Mouse (Mus musculus) liver, adult 2 months (tissue): ENCODE results near the gene Rpl38. TPM values are rescaled to one million over a fixed set of nuclear protein-coding genes. Genes with fewer than 3 reads are reported as not detected.

Experiments used
- DNase-seq: peaks from one replicate; pipeline ENCODE4 v3.0.0-alpha.2; 2011; ENCODE audit warnings: low read depth, low spot score; ENCODE audit errors: extremely low read depth
- H3K27ac ChIP-seq: fragments of 200-500 bp; replicated peaks from 2 replicates; pipeline ENCODE4 v1.5.1; 2012; ENCODE audit warnings: low read depth, mild to moderate bottlenecking, control low read depth, inconsistent platforms, low read length; ENCODE audit not compliant: insufficient read depth
- H3K27me3 ChIP-seq: fragments of 200-500 bp; 2 replicates; pipeline ENCODE4 v1.6.1; 2012; ENCODE audit warnings: mild to moderate bottlenecking, moderate library complexity, low read length, inconsistent platforms; ENCODE audit not compliant: control insufficient read depth, insufficient read depth
- H3K36me3 ChIP-seq: fragments of 200-500 bp; 2 replicates; pipeline ENCODE4 v1.6.1; 2012; ENCODE audit warnings: low read length, inconsistent platforms; ENCODE audit not compliant: control insufficient read depth, insufficient read depth
- H3K4me1 ChIP-seq: fragments of 200-500 bp; 2 replicates; pipeline ENCODE4 v1.6.1; 2011; ENCODE audit warnings: low read length; ENCODE audit not compliant: control insufficient read depth, insufficient read depth
- H3K4me3 ChIP-seq: fragments of 200-500 bp; 2 replicates; pipeline ENCODE4 v1.5.1; 2011; ENCODE audit warnings: low read depth, mild to moderate bottlenecking, control low read depth, low read length, moderate library complexity; ENCODE audit not compliant: insufficient read depth
- H3K79me2 ChIP-seq: fragments of 200-500 bp; 2 replicates; pipeline ENCODE4 v1.6.1; 2012; ENCODE audit warnings: inconsistent platforms, mild to moderate bottlenecking, low read length, moderate library complexity; ENCODE audit not compliant: control insufficient read depth, insufficient read depth
- H3K9ac ChIP-seq: fragments of 200-500 bp; 2 replicates; pipeline ENCODE4 v1.6.1; 2012; ENCODE audit warnings: low read depth, mild to moderate bottlenecking, control low read depth, inconsistent platforms, low read length
- CTCF ChIP-seq: fragments of 200-500 bp; IDR thresholded peaks from 2 replicates; pipeline ENCODE4 v1.5.1; 2011; ENCODE audit warnings: low read depth, low read length, control low read depth
- POLR2A ChIP-seq: fragments of 200-500 bp; IDR thresholded peaks from 2 replicates; pipeline ENCODE4 v1.6.1; 2011; ENCODE audit warnings: low read length, control low read depth; ENCODE audit not compliant: insufficient read depth; ENCODE audit errors: extremely low read depth
- WGBS: fragments of 180-500 bp; shearing (Covaris S2); methylation state at CpG from one replicate; pipeline ENCODE4 v1.1.7; 2018; 5-methylcytosine and 5-hydroxymethylcytosine counted together
- polyA plus RNA-seq: library from polyadenylated mRNA; depleted of rRNA; stranded (reverse); fragments of >200 nt; gene quantifications from 2 replicates; pipeline ENCODE4 v1.2.3, GENCODE M21; 2012
- total RNA-seq: library from RNA; depleted of rRNA; stranded (reverse); fragments of >200 nt; gene quantifications from 2 replicates; pipeline ENCODE4 v1.2.3, GENCODE M21; 2014

The Rpl38 gene
- total and polyA plus RNA-seq, 2 experiments = 258 to 1,006 TPM

- TF ChIP-seq POLR2A (no peak), CTCF (no peak)
- Histone ChIP-seq H3K9ac (peak overlapping the region; percentile 36; the same call in 1 of the 2 replicates), H3K79me2 (peaks cover 42% of the 10 kb centered on the region), H3K4me1 (peaks cover 67% of the 10 kb centered on the region), H3K27ac (peak overlapping the region; percentile 45), H3K27me3 (no peaks in the 10 kb centered on the region), H3K36me3 (no peaks in the 10 kb centered on the region), H3K4me3 (no peak overlapping the region)
- WGBS = 37% methylated on average over 5 of the region's 5 CpGs
- no peak for DNase-seq
Measured at GRCm38 (mm10) chr11:114681054-114681453, 12.7 kb downstream of the Rpl38 start.

GRCm38 (mm10) chr11:114682321-114682900 is 14.1 kb downstream of the Rpl38 start:
- no peaks in the 10 kb centered on the region for H3K27me3 ChIP-seq
- peaks cover 65% of the 10 kb centered on the region for H3K4me1 ChIP-seq
- H3K9ac ChIP-seq = no peak overlapping the region
- peaks cover 41% of the 10 kb centered on the region for H3K79me2 ChIP-seq
- DNase-seq = peak; percentile 72
- peak overlapping the region; percentile 60 for H3K27ac ChIP-seq
- TF ChIP-seq POLR2A = no peak
- TF ChIP-seq CTCF = no peak
- H3K36me3 ChIP-seq = no peaks in the 10 kb centered on the region
- 62% methylated on average over 13 of the region's 13 CpGs for WGBS
- no peak overlapping the region for H3K4me3 ChIP-seq

DNA sequence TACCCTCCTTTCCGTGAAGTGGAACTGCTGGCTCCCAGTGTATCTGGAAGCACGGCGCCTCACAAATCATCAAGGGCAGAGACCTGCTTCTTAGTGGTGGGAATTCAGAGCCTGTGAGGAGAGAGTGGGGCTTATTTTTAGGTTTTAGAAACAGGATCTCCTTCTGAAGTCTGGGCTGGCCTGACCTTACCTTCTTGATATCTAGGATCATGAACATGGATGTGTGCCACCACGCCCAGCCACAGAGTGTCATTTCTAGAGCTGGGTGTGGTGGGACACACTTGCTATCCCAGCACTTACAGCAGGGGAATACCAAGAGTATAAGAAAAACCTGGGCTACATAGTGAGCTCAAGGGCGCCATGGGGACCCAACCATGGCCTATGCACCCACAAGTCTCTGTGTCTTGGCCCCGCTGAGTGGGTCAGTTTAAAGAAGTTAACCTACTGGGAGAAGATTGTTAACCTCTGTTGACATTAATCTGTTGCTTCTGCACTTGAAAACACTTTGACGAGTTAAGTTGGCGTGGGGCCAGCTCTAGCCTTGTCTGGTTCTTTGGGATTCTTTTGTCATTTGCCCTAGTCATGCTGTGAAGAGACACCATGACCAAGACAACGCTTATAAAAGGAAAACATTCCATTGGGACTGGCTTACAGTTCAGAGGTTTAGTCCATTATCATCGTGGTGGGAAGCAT is 14.9 kb downstream of the Rpl38 start:
- peaks cover 66% of the 10 kb centered on the region for H3K4me1 ChIP-seq
- peaks cover 37% of the 10 kb centered on the region for H3K79me2 ChIP-seq
- no peak overlapping the region for H3K4me3 ChIP-seq
- TF ChIP-seq POLR2A = no peak
- TF ChIP-seq CTCF = no peak
- H3K27ac ChIP-seq = peak overlapping the region; percentile 60
- no peaks in the 10 kb centered on the region for H3K27me3 ChIP-seq
- no peaks in the 10 kb centered on the region for H3K36me3 ChIP-seq
- DNase-seq = no peak
- 83% methylated on average over 10 of the region's 10 CpGs for WGBS
- no peak overlapping the region for H3K9ac ChIP-seq

GRCm38 (mm10) chr11:114683722-114684621 is 15.6 kb downstream of the Rpl38 start:
- H3K27ac ChIP-seq = peak overlapping the region; percentile 60
- WGBS = 75% methylated on average over 19 of the region's 20 CpGs
- no peak for DNase-seq
- no peaks in the 10 kb centered on the region for H3K27me3 ChIP-seq
- TF ChIP-seq CTCF = no peak
- no peak for TF ChIP-seq POLR2A
- H3K36me3 ChIP-seq = no peaks in the 10 kb centered on the region
- H3K4me3 ChIP-seq = no peak overlapping the region
- peaks cover 33% of the 10 kb centered on the region for H3K79me2 ChIP-seq
- H3K4me1 ChIP-seq = peaks cover 62% of the 10 kb centered on the region
- H3K9ac ChIP-seq = no peak overlapping the region

GRCm38 (mm10) chr11:114684627-114685373 is 16.5 kb downstream of the Rpl38 start:
- Histone ChIP-seq H3K36me3 (no peaks in the 10 kb centered on the region), H3K27me3 (no peaks in the 10 kb centered on the region), H3K4me3 (no peak overlapping the region), H3K27ac (peak overlapping the region; percentile 67), H3K9ac (peak overlapping the region; percentile 1; the same call in 1 of the 2 replicates), H3K79me2 (peaks cover 28% of the 10 kb centered on the region), H3K4me1 (peaks cover 55% of the 10 kb centered on the region)
- 33% methylated on average over 14 of the region's 14 CpGs for WGBS
- no peak for TF ChIP-seq POLR2A
- TF ChIP-seq CTCF = no peak
- DNase-seq = peak; percentile 90
